Mouse (Mus musculus) G1E (cell line): Measurements from ENCODE around the gene Creb5.

Source experiments
- CTCF ChIP-seq: IDR thresholded peaks from 2 replicates; pipeline ENCODE4 v1.5.1; 2012; ENCODE audit warnings: low read depth, low read length, inconsistent platforms, mixed read lengths
- GATA1 ChIP-seq: IDR thresholded peaks from 2 replicates; pipeline ENCODE4 v1.6.1; 2012; ENCODE audit warnings: borderline replicate concordance, low read length, inconsistent platforms, mixed read lengths
- GATA2 ChIP-seq: IDR thresholded peaks from 2 replicates; pipeline ENCODE4 v1.6.1; 2012; ENCODE audit warnings: low read depth, low read length, inconsistent platforms, borderline replicate concordance
- POLR2AphosphoS5 ChIP-seq: IDR thresholded peaks from 2 replicates; pipeline ENCODE4 v1.6.1; 2012; ENCODE audit warnings: low read depth, low read length, inconsistent platforms; ENCODE audit not compliant: insufficient replicate concordance
- TAL1 ChIP-seq: conservative IDR thresholded peaks from 2 replicates; pipeline ENCODE4 v1.6.1; 2012; ENCODE audit warnings: low read depth, low read length, inconsistent platforms, mixed read lengths

DNA sequence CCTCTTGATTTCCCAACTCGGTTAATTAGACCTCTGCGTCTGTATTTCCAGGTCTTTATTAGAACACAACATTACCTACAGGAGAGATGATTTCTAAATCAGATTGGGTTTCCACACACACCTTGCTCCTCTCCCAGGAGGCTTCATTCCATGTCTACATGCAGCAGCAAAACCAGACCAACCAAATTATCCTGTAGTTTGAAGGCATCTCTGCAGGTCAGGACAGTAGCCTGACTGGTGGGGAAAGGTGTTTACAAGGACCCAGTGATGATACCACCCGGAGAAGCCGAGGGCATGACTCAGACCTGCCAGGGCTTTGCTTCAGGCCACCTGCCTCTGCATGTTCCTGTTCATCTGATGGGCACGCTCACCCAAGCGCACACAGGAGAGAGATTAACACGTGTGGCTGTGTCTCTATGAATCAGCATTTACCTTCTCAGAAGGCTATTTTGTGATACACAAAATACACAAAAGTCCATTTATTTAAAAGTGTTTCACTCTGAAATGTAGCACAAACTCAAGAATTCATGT, 355.8 kb downstream of the Creb5 start:
- TF ChIP-seq CTCF (no peak), TAL1 (no peak), GATA1 (no peak), POLR2AphosphoS5 (no peak), GATA2 (no peak)
